Mouse (Mus musculus): ENCODE data around the gene Camsap3.
A peak's percentile ranks its signal among the peaks of the same experiment; 100 is the strongest.

Camsap3 gene

GRCm38 (mm10) chr8:3600401-3600800 lies 13.3 kb downstream of the Camsap3 start:
- DNase-seq (ENCODE audit: extremely low spot score), result no peak

GRCm38 (mm10) chr8:3603439-3603838 lies 16.3 kb downstream of the Camsap3 start:
- DNase-seq (ENCODE audit: extremely low spot score), result no peak

GRCm38 (mm10) chr8:3606593-3606992 lies 19.5 kb downstream of the Camsap3 start:
- DNase-seq (ENCODE audit: extremely low spot score), result no peak

GRCm38 (mm10) chr8:3607822-3608221 lies 20.7 kb downstream of the Camsap3 start:
- no peak for DNase-seq (ENCODE audit: extremely low spot score)

- DNase-seq (ENCODE audit: extremely low spot score), result no peak
Measured at GRCm38 (mm10) chr8:3609046-3609815, 22.1 kb downstream of the Camsap3 start.

- DNase-seq (ENCODE audit: extremely low spot score), result no peak
Measured at GRCm38 (mm10) chr8:3609816-3610150, 22.7 kb downstream of the Camsap3 start.

- peak; percentile 100 for DNase-seq (ENCODE audit: extremely low spot score)
Measured at GRCm38 (mm10) chr8:3621199-3621970, 34.3 kb downstream of the Camsap3 start, which contains the start of the genes Xab2 and Pet100. Xab2 (minus strand) TSS chr8:3621316. Pet100 (plus strand) TSS chr8:3621548.

- DNase-seq (ENCODE audit: extremely low spot score), result no peak
Measured at GRCm38 (mm10) chr8:3622119-3622518, 35.0 kb downstream of the Camsap3 start.

- DNase-seq (ENCODE audit: extremely low spot score), result no peak
Measured at GRCm38 (mm10) chr8:3625445-3625844, 38.4 kb downstream of the Camsap3 start, which contains the start of gene Pcp2. Pcp2 (minus strand) TSS chr8:3625545.

- DNase-seq (ENCODE audit: extremely low spot score), result no peak
Measured at GRCm38 (mm10) chr8:3626971-3627370, 39.9 kb downstream of the Camsap3 start.

- no peak for DNase-seq (ENCODE audit: extremely low spot score)
Measured at GRCm38 (mm10) chr8:3628014-3628413, 40.9 kb downstream of the Camsap3 start.

GRCm38 (mm10) chr8:3630647-3631477 lies 43.8 kb downstream of the Camsap3 start, which contains the start of gene Stxbp2:
Stxbp2 (plus strand) TSS chr8:3630955.
- peak; percentile 69 for DNase-seq (ENCODE audit: extremely low spot score)

GRCm38 (mm10) chr8:3631478-3631875 lies 44.4 kb downstream of the Camsap3 start:
- DNase-seq (ENCODE audit: extremely low spot score), result no peak

- no peak for DNase-seq (ENCODE audit: extremely low spot score)
Measured at GRCm38 (mm10) chr8:3645804-3646203, 58.7 kb downstream of the Camsap3 start.

GRCm38 (mm10) chr8:3646824-3647531 lies 59.9 kb downstream of the Camsap3 start:
- DNase-seq (ENCODE audit: extremely low spot score), result no peak

GRCm38 (mm10) chr8:3647561-3647960 lies 60.5 kb downstream of the Camsap3 start:
- no peak for DNase-seq (ENCODE audit: extremely low spot score)

GRCm38 (mm10) chr8:3648268-3648667 lies 61.2 kb downstream of the Camsap3 start:
- DNase-seq (ENCODE audit: extremely low spot score), result no peak

- peak; percentile 28 for DNase-seq (ENCODE audit: extremely low spot score)
Measured at GRCm38 (mm10) chr8:3648990-3649389, 61.9 kb downstream of the Camsap3 start.

- no peak for DNase-seq (ENCODE audit: extremely low spot score)
Measured at GRCm38 (mm10) chr8:3652845-3653244, 65.8 kb downstream of the Camsap3 start.

GRCm38 (mm10) chr8:3654726-3655508 lies 67.8 kb downstream of the Camsap3 start:
- no peak for DNase-seq (ENCODE audit: extremely low spot score)

- DNase-seq (ENCODE audit: extremely low spot score), result no peak
Measured at GRCm38 (mm10) chr8:3655526-3655925, 68.4 kb downstream of the Camsap3 start, which contains the start of gene Retn. Retn (plus strand) TSS chr8:3655770.
